Mouse (Mus musculus) adrenal gland, postnatal 0 days (tissue): ENCODE measurements around the gene Serpinb3d. TPM values are rescaled to one million over a fixed set of nuclear protein-coding genes. Genes with fewer than 3 reads are reported as not detected.

Source experiments
- polyA plus RNA-seq: library from polyadenylated mRNA; unstranded; fragments of >200 nt; fragmentation: Nextera tagmentation; extraction: Ambion mirVana; gene quantifications from 2 replicates; pipeline ENCODE4 v1.2.1, GENCODE M21; 2015

Serpinb3d gene
- not detected in 2 replicates for polyA plus RNA-seq

DNA sequence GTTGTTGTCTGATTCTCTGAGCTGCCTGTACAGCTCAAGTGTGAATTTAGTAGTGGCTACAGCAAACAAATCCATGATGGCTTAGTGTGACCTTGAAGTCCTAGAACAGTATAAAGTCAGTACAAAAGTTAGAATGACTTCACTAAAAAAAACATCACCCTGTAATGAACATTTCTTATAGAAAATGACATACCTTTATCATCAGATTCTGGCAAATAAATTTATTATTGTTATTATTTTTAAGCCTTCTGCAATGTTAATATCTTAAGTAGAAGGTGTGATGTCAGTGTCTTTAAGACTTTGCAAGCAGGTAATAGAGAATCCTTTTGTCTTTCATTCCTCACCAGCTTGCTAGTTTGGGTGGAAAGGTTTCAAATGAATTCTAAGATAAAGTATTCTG is at the start of gene Serpinb3d:
Gene Serpinb3d (minus strand): TSS at position 101 of the 400 bp plus-strand sequence.

DNA sequence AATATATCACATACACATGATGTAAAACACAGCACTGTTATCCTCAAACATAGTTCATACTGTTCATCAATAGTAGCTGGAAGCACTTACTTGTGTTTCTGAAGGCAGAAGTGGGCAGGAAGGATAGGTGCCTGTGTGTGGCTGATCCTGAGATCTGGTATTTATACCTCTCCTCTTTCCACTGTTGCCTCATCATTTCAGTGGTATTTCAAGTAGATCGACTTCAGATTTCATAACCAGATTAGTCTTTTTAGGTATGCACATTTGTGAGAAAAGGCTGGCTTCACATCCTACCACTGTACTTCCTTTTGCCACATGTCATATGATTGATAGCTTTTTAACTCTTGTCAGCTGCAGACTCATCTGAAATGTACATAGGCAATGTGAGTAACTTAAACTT is 31.1 kb downstream of the Serpinb3d start, which contains the start of gene Serpinb3a:
Gene Serpinb3a (minus strand): TSS at position 101 of the 400 bp plus-strand sequence.

Other genes with a start within 250 kb of the Serpinb3d start
- 0.06 and 0.07 TPM in 2 replicates for gene Serpinb5, start 222.3 kb downstream of the Serpinb3d start, polyA plus RNA-seq
- 0.69 TPM in 1 of 2 replicates, not detected in the other for gene Serpinb12, start 149.1 kb downstream of the Serpinb3d start, polyA plus RNA-seq
- gene Serpinb13, start 102.5 kb downstream of the Serpinb3d start, polyA plus RNA-seq, result not detected in 2 replicates
- 0.20 TPM in 1 of 2 replicates, not detected in the other for gene Serpinb3a, start 31.2 kb downstream of the Serpinb3d start, polyA plus RNA-seq
- not detected in 2 replicates for gene Serpinb3b, start 194.9 kb upstream of the Serpinb3d start, polyA plus RNA-seq
- gene Serpinb3c, start 194.9 kb upstream of the Serpinb3d start, polyA plus RNA-seq, result 0.09 TPM in 1 of 2 replicates, not detected in the other